Mouse (Mus musculus) heart, adult 9 months (tissue): ENCODE measurements at regions not wholly inside any gene's neighbourhood (a gene's known extent, or its start where the extent isn't known, plus 50 kb on each side); places are given as distances from the start of the nearest gene placed in this dataset.
"Not testable (repeated sequence)": the region's sequence is repeated elsewhere in the genome, so short reads cannot be mapped to it uniquely, and the experiment has no call there.

Source experiments
- DNase-seq, 2 experiments: peaks; one replicate each; pipeline ENCODE4 v3.0.0; 2022; ENCODE audit warnings: low spot score in 2 of 2

DNA sequence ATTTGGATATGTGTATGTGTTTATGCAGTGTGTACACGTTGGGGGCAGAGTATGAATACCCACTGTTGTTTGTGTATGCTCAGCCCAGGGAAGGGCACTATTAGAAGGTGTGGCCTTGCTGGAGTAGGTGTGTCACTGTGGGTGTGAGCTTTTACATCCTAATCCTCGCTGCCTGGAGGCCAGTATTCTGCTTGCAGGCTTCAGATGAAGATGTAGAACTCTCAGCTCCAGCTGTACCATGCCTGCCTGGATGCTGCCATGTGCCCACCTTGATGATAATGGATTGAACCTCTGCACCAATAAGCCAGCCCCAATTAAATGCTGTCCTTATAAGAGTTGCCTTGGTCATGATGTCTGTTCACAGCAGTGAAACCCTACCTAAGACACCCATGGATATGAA is 155.4 kb downstream of the Enc1 start:
- not testable (repeated sequence) for DNase-seq

DNA sequence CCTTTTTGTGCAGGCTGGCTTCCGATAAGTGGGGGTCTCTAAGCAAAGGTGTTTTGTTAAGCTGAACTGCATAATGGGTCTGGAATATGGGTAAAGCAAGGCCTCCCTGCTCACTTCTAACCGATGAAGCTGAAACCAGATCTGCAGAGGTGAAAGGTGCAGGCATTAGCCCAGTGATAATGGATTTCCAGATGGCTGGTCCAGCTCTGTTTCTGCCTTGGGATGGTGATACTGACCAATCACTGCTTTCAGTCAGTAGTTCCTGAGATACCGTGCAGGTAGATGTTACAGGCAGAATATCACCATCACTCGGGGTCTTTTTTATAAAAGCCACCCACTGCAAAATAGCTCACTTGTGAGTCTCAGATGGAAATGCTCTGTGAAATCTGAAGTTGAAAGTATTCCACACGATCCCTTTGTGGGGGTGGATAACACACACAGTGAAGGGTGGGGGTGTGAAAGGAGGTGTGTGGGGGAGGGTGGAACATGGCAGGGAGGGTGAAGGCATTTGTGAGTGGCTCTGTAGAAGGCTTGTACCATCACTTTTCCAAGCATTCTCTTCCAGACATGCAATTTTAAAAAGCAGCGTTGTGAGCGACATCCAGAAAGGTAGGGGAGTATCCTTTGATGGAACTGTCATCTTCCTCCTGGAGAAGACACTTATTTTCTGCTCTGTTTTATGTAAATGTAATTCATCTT is 154.0 kb downstream of the Enc1 start:
- no peak for DNase-seq

DNA sequence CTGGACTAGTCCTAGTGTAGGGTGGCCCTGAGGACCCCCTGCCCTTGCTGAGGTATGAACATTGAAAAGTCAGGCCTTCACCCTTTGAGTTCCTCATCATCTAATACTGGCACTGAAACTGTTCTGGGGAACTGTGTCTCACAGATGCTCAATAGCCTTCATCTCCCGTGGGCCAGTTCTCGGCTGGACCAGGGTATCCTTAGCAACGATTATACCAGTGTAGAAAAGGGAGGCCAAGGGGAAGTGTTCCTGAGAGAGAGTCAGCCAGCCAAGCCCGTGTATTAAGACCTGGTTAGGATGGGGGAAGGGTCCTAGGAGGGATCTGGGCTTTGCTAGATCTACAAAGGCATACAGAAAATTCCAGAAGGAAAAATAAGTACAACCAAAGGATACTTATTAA is 153.2 kb downstream of the Enc1 start:
- no peak for DNase-seq

DNA sequence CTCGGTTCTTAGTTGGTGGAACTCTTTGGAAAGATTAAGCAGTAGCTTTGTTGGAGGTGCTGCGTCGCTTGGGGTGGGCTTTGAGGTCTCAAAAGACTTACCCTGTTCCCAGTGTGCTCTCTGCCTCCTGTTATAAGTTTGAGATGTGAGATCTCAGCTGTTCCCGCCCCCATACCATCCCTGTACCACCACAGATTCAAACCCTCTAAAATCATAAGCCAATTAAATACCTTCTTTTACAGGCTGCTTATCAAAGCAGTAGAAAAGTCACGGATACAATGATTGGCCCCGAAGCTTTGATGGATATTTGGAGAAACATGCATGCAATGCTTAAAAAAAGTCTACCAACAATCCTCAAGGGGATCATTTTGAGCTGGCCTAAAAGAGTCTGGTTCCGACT is 152.6 kb downstream of the Enc1 start:
- DNase-seq, result no peak

DNA sequence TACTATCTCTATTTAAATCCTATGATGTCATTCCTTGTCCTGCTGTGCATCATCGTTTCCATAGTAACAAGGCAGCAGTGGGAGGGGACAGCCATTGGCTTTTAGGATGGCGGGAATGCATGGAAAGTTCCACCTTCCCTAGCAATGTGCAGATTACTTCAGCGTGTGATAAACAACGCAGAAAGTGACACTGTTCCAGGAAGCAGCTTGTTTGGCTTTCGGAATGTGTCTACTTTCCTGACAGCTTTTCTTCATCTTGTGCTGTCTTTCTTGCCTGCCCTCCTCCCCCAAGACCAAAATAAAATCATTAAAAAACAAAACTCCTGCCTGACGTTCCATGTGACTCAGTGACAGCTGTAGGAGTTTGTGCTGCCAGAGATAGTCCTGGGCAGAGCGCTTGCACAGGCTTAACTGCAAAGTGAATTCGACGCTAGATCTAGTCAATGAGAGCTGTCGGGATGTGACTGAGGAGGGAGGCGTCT is 149.6 kb downstream of the Enc1 start:
- peak; percentile 67 to 74 for DNase-seq

DNA sequence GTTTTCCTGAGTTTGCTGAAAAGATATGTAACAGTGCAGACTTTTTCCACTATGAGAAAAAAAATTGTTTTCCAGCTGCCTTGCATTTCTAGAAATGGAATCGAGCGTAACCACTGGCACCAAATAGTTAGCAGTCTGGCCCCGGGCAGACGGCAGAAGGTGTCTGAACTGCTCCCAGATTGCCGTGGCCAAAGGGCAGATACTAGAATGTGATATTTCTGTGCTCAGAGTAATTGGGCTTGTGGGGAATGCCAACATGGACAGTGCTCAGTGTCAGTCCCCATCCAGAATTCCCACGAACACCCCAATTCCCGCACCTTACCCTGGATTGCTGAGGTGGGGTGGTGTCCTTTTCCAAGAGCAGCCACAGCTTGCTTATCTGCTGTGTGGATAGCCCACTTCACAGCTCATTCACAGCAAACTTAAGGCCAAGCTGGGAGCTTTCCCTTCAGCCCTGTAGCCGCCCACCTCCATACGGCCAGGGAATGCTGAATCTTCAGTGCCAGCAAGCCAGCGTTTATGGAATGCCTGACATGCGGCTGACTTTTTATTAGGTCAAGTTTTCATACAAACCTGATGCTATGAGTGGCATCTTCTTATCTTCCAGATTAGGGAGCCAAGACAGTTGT is 148.1 kb downstream of the Enc1 start:
- DNase-seq, result no peak

DNA sequence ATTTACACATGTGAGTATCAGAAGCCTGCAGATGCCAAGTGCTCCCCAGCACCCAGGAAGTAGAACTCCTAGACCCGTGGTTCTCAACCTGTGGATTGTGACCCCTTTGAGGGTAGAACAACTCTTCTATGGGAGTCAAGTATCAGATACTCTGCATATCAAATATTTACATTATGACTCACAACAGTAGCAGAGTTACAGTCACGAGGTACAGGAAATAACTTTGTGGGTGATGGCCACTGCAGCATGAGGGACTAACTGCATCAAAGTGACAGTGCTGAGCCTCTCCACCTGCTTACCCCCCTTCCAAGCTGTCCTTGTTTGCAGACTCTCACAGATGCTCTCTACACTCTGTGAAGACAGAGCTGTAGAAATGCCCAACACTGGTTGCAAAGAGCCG is 145.6 kb downstream of the Enc1 start:
- no peak for DNase-seq

DNA sequence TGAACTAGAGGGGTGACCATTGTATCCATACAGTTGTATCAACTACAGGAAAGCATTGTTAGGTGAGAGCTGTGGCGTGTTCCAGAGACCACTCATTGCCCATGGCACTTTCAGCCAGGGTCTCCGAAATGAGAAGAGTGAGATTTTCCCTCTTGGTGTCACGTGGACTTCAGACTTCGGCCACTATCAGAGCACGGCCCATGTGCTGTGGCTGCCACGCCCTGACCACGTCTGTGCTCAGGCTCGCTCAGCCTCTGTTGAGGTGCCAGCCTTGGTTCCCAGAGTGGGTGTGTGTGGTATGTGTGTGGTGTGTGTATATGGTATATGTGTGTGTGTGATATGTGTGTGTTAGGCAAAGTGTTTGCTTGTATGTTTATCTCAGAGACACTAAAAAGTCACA is 144.6 kb downstream of the Enc1 start:
- DNase-seq, result no peak

DNA sequence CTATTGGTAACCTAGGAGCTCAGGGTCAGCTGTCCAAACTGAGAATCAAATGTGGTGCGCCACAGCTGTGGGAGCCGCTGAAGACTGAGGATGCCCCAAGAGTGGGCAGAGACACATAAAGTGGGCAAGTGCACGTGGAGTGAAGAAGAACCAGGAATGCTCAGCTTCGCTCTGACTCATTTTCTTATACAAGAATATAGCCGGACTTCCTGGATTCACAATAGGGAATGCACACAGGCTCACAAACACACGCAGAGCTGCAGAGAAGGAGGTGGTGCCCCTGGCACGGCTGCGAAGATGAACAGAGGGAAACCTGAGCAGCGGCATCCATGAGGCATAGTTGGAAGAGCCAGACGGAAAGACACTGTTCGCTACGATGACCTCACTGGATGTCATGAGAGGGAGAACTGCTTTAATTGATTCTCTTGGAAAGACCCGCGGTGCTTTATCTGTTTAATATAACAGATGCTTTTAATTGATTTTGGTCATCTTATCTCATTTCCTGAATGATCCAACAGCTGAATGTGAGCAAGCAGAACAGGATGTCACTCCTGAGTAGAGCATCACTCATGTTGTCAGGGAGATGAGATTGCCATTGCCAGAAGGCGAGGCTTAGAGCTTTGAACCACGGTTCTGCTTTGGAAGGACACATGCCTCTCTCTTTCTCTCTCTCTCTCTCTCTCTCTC is 143.3 kb downstream of the Enc1 start:
- no peak for DNase-seq

DNA sequence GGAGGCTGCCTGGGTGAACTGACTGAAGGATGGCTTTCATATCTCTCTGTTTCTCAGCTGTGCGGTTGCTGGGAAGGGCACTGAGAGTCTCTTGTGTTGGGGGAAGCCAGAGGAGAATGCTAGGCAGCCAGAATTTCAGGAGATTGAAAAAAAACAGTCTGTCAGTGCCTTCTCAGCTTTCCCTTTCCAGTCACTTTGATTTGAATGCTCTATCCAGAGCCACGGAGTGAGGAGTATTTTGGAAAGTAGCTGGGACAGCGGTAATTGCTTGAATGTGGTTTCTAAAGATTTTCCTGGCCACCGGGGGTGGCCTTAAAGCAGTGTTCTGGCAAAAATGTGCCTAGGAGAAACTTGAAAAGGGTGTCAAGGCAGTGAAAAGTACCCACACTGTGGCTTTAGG is 142.4 kb downstream of the Enc1 start:
- DNase-seq, result no peak

DNA sequence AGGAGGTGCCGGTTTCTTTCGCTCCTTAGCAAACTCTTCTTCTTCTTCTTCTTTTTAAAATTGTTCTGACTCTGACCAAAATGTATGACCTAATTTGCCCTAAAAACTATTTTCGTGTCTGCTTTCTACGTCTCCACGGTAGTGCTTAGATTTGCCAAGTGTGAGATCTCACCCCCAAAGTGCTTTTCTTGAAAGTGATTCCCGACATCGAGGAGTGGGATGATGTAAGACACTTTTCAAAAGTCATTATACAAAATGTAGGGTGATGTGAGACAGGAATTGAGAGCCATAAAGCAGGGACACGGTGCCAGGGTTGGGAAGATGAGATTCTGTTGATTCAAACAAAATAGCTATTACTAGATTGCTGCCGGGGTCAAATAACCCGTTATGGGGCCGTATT is 139.5 kb downstream of the Enc1 start:
- DNase-seq, result no peak

DNA sequence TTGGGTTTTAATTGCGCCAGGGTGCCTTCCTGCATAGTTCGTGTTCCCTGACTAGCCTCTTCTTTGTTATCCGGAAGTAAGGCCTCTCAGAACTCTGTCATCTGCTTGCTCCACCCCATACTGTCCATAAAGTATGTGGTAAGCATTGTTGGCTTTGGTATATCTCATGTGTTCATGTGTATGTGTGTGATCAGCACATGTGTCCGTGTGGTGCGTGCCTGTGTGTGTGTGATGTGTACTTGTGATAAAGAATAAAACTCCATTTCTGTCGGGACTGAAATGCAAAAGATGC is 135.3 kb downstream of the Enc1 start:
- DNase-seq, result no peak

DNA sequence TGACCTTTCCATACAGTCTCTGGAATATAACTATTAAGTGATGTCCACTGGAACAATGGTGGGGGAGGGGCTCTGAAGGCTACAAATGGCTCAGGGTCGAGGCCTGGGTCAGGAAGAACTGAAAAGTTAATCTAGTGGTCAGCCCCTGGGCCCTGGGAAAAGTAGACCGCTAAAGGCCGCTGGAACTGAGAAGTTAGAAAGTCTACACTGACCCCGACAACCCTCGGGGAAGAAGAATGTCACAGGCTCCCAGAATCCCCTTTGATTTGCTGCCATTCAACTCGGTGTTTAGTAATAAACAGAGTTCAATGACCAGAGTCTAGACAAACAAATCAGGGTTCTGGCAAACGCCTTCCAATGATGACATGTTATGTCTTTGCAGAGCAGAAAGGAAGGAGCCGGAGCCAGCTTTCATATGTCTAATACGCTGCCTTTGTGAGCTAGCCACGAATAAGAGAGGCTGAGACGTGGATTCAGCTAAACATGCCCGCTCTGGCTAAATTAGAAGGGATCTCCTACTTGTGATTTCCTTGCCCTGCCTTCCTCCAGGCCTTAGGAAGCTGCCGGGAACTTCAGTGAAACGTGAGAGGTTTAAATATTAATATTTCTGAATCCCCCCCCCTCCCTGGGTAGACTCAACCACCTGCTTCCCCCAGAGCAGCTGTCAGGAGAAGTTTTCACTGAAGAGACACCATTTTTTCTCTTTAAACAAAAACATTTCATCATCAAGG is 134.8 kb downstream of the Enc1 start:
- DNase-seq, result no peak

DNA sequence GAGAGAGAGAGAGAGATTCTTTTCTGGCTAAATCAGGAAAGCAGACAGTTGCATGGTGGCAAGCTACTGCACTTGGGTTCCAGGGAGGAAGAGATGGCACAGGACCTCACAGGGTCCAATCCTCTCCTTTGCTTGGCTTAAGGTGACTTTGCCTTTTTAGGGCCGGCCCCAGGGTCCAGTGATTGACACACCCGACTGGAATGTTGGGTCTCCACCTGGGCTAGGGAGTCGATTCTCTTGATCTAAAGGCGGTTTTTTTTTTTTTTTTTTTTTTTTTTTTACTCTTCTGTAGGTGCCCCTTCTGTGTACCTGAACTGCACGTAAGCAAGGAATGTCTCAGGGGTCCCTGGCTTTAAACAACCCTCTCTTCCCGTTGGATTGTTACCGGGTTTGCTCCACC is 131.4 kb downstream of the Enc1 start:
- no peak for DNase-seq

DNA sequence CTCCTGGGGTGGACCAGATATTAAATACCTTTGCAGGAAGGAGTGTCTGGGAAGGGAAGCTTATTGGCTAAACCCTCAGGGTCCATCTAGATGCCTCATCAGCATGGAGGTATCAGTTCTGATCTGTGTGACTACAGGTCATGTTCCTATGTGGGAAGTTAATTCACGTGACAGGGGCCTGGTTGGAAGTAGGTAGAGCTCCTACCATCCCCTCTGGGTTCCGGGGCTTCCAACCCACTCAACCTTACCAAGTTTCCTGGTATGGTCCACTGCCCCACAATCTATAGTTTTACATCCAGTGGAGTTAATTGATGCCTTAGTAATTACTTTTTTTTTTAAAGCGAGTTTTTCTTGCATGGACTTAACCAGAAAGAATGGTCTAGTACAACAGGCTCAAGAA is 130.3 kb downstream of the Enc1 start:
- DNase-seq, result no peak

DNA sequence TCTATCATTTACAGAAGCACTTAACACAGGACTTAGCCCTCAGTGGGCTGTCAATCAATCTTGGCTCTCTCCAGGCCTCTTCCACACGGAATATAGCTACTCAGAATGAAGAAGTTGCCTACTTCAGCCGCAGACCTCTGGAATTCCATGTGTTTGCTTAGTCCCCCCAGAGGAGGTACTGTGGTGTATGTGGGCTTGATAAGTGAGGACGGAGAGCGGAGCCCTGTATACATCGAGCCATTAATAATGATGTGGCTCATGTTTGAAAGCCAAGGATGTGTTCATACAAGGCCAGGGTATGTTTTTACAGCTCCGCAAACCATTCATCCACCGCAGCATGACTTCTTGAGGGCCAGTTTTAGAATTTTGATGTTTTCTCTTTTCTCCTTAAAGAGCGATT is 125.8 kb downstream of the Enc1 start:
- DNase-seq, result no peak

DNA sequence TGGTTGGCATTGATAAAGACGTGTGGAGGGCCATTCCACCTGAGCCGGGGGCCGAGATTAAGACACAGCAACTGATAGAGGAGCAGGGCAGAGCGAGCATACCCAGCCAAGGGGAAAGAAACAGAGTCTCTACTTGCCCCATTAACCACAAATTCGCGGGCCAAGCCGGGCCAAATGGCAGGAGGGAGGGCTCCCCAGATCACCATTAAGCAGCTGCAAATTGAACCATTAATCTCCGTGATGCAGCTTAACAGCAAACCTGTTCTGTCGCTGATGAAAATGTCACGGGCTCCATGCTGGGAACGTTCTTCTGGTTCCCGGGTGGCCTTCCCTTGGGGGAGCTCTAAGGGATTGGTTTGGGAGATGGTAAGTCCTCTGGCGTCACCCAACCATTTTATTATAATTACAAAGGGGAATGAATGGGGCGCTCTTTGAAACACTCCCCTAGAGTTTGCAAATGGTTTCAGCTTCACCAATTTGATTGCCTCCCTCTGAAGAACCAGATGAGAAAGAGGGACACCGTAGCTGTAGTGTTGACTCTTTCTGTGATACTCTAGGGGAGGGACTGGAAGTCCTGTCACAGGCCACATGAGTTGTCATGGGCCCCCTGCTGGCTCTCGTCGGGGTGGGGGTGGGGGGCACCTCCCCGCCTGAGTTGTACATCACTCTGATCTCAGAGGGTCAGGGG is 124.8 kb downstream of the Enc1 start:
- DNase-seq, result no peak

DNA sequence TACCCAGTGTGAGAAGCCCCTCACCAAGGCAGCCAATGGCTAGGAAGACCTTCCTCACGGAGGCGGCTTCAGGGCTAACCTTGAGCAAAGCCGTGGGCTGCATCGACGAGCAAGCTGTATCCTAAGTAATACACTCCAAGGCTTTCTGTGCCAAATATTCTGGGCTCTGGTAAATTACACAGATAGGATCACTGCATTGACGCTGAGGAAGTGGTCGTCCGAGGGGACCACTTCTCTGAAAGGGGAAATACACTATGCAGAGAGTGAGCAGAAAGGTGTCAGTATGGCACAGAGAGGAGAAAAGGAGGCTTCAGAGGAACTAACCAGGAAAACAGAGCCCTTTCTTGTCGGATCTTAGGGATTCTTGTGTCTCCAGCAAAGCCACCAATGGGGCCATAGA is 124.1 kb downstream of the Enc1 start:
- no peak for DNase-seq

DNA sequence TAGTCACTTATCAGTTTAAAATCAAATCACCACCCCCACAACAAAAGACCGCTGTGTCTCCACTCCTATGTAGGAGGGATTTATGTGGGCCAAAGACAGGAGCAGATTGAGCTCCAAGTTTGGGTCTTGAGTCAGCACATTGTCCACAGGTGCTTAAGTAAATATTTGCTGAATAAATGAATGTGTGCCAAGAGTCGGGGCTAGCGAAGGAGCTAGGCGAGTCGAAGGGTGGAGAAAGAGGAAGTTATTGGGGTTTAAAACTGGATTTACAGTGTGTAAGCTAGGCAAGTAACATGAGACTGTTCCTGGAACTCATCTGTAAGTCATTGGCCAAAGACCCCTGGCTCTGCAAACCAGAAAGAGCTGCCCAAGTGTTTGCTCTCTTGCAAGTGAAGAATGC is 122.9 kb downstream of the Enc1 start:
- DNase-seq, result no peak

DNA sequence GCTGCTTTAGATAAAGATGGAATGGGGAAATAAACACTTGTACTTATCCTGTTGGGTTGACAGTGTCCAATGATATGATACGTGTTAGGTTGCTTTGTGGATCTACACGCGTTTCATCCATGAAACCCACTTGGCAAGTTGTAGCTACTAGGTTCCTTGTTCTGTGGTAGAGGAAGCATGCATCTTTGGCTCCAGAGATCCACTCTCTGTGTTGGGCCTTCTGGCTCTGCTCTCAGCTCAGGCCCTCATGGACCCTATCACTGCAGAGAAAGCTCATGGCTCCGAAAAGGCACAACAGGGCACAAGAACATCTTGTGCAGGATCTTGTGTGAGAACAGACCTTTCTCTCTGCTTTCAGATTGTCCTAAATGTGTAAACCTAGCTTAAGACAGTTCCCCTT is 122.3 kb downstream of the Enc1 start:
- no peak for DNase-seq

DNA sequence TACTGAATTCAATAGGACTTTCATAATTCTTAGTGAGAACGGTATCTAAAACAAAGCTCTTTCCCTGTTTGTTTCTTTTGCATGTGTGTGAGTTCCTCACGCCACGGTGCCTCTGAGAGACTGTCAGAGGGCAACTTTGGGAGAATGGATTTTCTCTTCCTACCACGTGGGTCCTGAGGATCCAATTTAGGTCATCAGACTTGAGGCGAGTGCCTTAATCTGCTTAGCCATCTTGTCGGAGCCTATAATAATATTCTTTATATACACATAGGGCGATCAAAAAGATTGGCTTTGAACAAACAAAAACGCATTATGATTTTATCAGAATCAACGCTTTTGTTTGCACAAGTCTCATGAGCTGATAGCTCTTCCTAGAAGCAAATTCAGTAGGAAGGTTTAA is 119.6 kb downstream of the Enc1 start:
- no peak for DNase-seq

DNA sequence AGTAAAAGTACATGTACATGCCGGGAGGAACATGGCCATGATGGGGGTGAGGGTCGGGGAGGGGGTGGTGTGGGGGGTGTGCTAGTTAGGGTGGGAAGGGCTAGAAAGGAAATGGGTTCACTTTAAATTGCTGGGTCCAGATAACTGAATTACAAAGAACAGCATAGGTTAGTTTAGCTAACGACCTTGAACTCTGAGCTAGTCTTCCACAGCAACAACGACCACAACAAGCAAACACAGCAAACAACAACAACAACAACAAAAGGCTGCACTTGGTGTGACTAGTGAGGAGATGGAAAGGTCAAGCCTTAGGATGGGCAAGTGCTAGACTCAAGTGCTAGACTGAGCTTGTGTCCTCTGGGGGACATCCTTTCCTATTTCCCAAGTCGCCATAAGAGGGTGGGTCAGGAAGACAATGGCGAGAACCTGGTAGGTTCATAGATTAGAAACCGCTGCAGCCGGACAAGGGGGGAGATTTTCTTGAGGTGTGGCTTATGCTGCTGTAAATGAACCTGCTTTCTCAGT is 117.9 kb downstream of the Enc1 start:
- DNase-seq, result no peak
